Mouse (Mus musculus) MEL (cell line): Measurements from ENCODE around the gene Smurf1. TPM values are rescaled to one million over a fixed set of nuclear protein-coding genes. Genes with fewer than 3 reads are reported as not detected.

Experiments used
- DNase-seq: peaks from one replicate; pipeline ENCODE4 v3.0.0; 2011; ENCODE audit warnings: low read depth, low spot score
- H3K27ac ChIP-seq: 2 replicates; pipeline ENCODE4 v1.5.1; 2012; ENCODE audit warnings: low read depth, mild to moderate bottlenecking, control low read depth, low read length, moderate library complexity; ENCODE audit not compliant: control insufficient read depth
- H3K27me3 ChIP-seq, 2 experiments: fragments of 150-350 bp in 1 of 2; sonication (generic) in 1 of 2; 2 replicates each; pipeline ENCODE4 v1.6.1; 2012; ENCODE audit warnings: low read length in 2 of 2, mild to moderate bottlenecking in 2 of 2, improper control_type of control experiment in 1 of 2, moderate library complexity in 1 of 2; ENCODE audit not compliant: insufficient read depth in 2 of 2, control insufficient read depth in 1 of 2
- H3K36me3 ChIP-seq, 2 experiments: 2 replicates each; pipeline ENCODE4 v1.6.1; 2012 to 2014; ENCODE audit warnings: low read length in 2 of 2, improper control_type of control experiment in 1 of 2, inconsistent platforms in 1 of 2, mild to moderate bottlenecking in 1 of 2; ENCODE audit not compliant: insufficient read depth in 2 of 2, control insufficient read depth in 1 of 2
- H3K4me1 ChIP-seq, 2 experiments: fragments of 150-350 bp in 1 of 2; sonication (generic) in 1 of 2; 2 replicates each; pipeline ENCODE4 v1.6.1; 2012; ENCODE audit warnings: low read length in 2 of 2, improper control_type of control experiment in 1 of 2, mild to moderate bottlenecking in 1 of 2; ENCODE audit not compliant: insufficient read depth in 2 of 2, control insufficient read depth in 1 of 2
- H3K4me3 ChIP-seq, 2 experiments: fragments of 150-350 bp in 1 of 2; sonication (generic) in 1 of 2; 2 replicates each; pipeline ENCODE4 v1.5.1; 2012; ENCODE audit warnings: low read depth in 2 of 2, low read length in 2 of 2, mild to moderate bottlenecking in 2 of 2, moderate library complexity in 2 of 2, control low read depth in 1 of 2, improper control_type of control experiment in 1 of 2; ENCODE audit not compliant: control insufficient read depth in 1 of 2, insufficient read depth in 1 of 2
- H3K79me2 ChIP-seq: 2 replicates; pipeline ENCODE4 v1.6.1; 2012; ENCODE audit warnings: mild to moderate bottlenecking, low read length, moderate library complexity; ENCODE audit not compliant: control insufficient read depth, poor library complexity, insufficient read depth
- H3K9ac ChIP-seq: 2 replicates; pipeline ENCODE4 v1.6.1; 2012; ENCODE audit warnings: low read depth, mild to moderate bottlenecking, control low read depth, low read length, moderate library complexity; ENCODE audit not compliant: control insufficient read depth, poor library complexity, severe bottlenecking
- H3K9me3 ChIP-seq: fragments of 150-350 bp; sonication (generic); replicated peaks from 2 replicates; pipeline ENCODE4 v1.6.1; 2012; ENCODE audit warnings: mild to moderate bottlenecking, low read length, improper control_type of control experiment, moderate library complexity; ENCODE audit not compliant: insufficient read depth
- CHD2 ChIP-seq: IDR thresholded peaks from 2 replicates; pipeline ENCODE4 v1.6.1; 2011; ENCODE audit warnings: low read length, improper control_type of control experiment
- CTCF ChIP-seq, 3 experiments: IDR thresholded peaks in 2 of 3; conservative IDR thresholded peaks in 1 of 3; 2 replicates each; pipeline ENCODE4 v1.5.1; 2011 to 2012; ENCODE audit warnings: low read length in 3 of 3, low read depth in 2 of 3, mild to moderate bottlenecking in 2 of 3, improper control_type of control experiment in 1 of 3, inconsistent platforms in 1 of 3, mixed read lengths in 1 of 3, moderate library complexity in 1 of 3; ENCODE audit not compliant: control insufficient read depth in 1 of 3, insufficient read depth in 1 of 3, poor library complexity in 1 of 3, severe bottlenecking in 1 of 3
- EP300 ChIP-seq, 2 experiments: IDR thresholded peaks; 2 replicates each; pipeline ENCODE4 v1.6.1; 2011; ENCODE audit warnings: improper control_type of control experiment in 2 of 2, low read length in 2 of 2, low read depth in 1 of 2, mild to moderate bottlenecking in 1 of 2
- GATA1 ChIP-seq: IDR thresholded peaks from 2 replicates; pipeline ENCODE4 v1.6.1; 2011; ENCODE audit warnings: low read depth, low read length, improper control_type of control experiment
- KAT2A ChIP-seq: conservative IDR thresholded peaks from 2 replicates; pipeline ENCODE4 v1.6.1; 2012; ENCODE audit warnings: low read depth, low read length, improper control_type of control experiment, inconsistent platforms
- MAX ChIP-seq: IDR thresholded peaks from 2 replicates; pipeline ENCODE4 v1.6.1; 2011; ENCODE audit warnings: low read length, improper control_type of control experiment
- NELFE ChIP-seq: IDR thresholded peaks from 2 replicates; pipeline ENCODE4 v1.6.1; 2011; ENCODE audit warnings: low read depth, low read length, improper control_type of control experiment
- RAD21 ChIP-seq: IDR thresholded peaks from 2 replicates; pipeline ENCODE4 v1.6.1; 2011; ENCODE audit warnings: mild to moderate bottlenecking, low read depth, low read length, improper control_type of control experiment
- SIN3A ChIP-seq: IDR thresholded peaks from 2 replicates; pipeline ENCODE4 v1.6.1; 2012; ENCODE audit warnings: low read length, improper control_type of control experiment, inconsistent platforms
- SMC3 ChIP-seq: IDR thresholded peaks from 2 replicates; pipeline ENCODE4 v1.6.1; 2011; ENCODE audit warnings: low read depth, low read length, improper control_type of control experiment
- TBP ChIP-seq: IDR thresholded peaks from 2 replicates; pipeline ENCODE4 v1.8.0; 2011; ENCODE audit warnings: low read depth, low read length, improper control_type of control experiment
- ZC3H11A ChIP-seq: IDR thresholded peaks from 2 replicates; pipeline ENCODE4 v1.6.1; 2012; ENCODE audit warnings: low read depth, mild to moderate bottlenecking, inconsistent platforms, low read length, improper control_type of control experiment
- polyA plus RNA-seq, 2 experiments: library from polyadenylated mRNA; stranded (reverse) in 1 of 2; unstranded in 1 of 2; fragments of >175 nt in 1 of 2; fragments of >200 nt in 1 of 2; gene quantifications; 2 replicates each; pipeline versions ENCODE4 v1.2.1 to v1.2.4; 2012; ENCODE audit warnings: low replicate concordance in 2 of 2, low read depth in 1 of 2; ENCODE audit not compliant: insufficient read length in 2 of 2, insufficient read depth in 1 of 2, missing spikeins in 1 of 2
- total RNA-seq: library from RNA; depleted of rRNA; stranded (reverse); fragments of 300-350 nt; gene quantifications from 2 replicates; pipeline ENCODE4 v1.2.3, GENCODE M21; 2012

Smurf1 gene
- total and polyA plus RNA-seq, 3 experiments: 4.0 to 10.6 TPM; not detected in 1

DNA sequence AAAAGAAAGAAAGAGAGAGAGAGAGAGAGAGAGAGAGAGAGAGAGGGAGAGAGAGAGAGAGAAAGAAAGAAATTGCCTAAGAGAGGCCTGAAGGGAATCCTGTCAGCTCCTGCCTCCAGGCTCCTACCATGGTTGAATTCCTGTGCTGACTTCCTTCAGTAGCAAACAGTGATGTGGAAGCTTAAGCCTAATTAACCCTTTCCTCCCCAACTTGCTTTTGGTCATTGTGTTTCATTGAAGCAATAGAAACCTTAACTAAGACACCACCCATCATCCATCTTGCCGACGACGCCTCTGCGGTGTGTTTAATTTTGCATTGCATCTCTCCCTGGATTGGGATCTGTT lies 23.4 kb upstream of the Smurf1 start:
- Histone ChIP-seq H3K4me1 (peaks cover 2 to 3% of the 10 kb centered on the region in 2 experiments; a peak in 3 of 4 replicates), H3K4me3 (no peak overlapping the region), H3K27ac (no peak overlapping the region), H3K9ac (no peak overlapping the region), H3K79me2 (no peaks in the 10 kb centered on the region), H3K36me3 (peaks cover 0 to 2% of the 10 kb centered on the region in 2 experiments; a peak in 1 of 4 replicates), H3K27me3 (no peaks in the 10 kb centered on the region), H3K9me3 (no peaks in the 10 kb centered on the region)
- DNase-seq: no peak
- TF ChIP-seq SIN3A (peak; percentile 19; the same call in 1 of the 2 replicates), NELFE (no peak)

DNA sequence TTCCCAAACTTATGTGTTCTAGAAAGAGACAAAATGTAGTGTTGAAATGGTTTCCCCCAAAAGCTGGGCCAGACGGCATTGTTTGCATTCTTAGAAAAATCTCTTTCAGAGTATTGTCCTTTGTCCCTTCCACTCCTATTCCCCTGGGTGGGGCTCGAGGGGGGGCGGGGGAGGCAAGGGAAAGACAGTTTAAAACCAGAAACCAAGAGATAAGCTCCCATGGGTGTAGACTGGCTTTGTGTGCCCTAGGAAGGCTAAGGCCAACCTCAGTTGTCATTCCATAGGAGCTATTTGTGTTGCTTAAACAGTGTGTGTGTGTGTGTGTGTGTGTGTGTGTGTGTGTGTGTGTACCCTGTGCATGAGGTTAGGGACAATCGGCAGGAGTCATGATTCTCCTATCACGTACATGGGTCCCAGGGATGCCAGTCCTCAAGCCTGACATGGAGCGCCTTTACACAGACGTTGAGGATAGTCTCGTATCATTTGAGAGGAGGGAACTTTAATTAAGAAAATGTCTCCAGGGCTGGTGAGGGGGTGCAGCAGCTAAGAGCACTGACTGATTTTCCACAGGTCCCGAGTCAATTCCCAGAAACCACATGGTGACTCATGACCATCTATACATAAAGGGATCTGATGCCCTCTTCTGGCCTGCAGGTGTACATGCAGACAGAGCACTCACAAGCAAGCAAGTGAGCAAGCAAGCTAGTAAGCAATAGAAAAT lies 22.9 kb upstream of the Smurf1 start:
- Histone ChIP-seq H3K79me2 (no peaks in the 10 kb centered on the region), H3K27ac (no peak overlapping the region), H3K4me3 (no peak overlapping the region; a peak in 1 of 4 replicates), H3K4me1 (peaks cover 2 to 3% of the 10 kb centered on the region in 2 experiments; a peak in 3 of 4 replicates), H3K27me3 (no peaks in the 10 kb centered on the region), H3K9me3 (no peaks in the 10 kb centered on the region), H3K9ac (no peak overlapping the region), H3K36me3 (peaks cover 0 to 2% of the 10 kb centered on the region in 2 experiments; a peak in 1 of 4 replicates)
- TF ChIP-seq ZC3H11A: peak; percentile 35; the same call in 1 of the 2 replicates
- TF ChIP-seq MAX: no peak
- TF ChIP-seq RAD21: peak; percentile 60
- no peak for TF ChIP-seq GATA1
- TF ChIP-seq SIN3A: no peak; the same call in 1 of the 2 replicates
- peak; percentile 44; the same call in 1 of the 2 replicates for TF ChIP-seq TBP
- TF ChIP-seq SMC3: peak; percentile 54
- 0 out of 4 replicates have a peak, but pooled peaks of 1 of the 2 experiments have one; percentile 15 for TF ChIP-seq EP300 (IDR thresholded peaks at IDR 0.05; ENCODE audit: low read depth in 1 of 2, low read length in 2 of 2)
- no peak for TF ChIP-seq CHD2
- TF ChIP-seq CTCF (IDR thresholded peaks at IDR 0.05 in 2 of 3, conservative IDR thresholded peaks at IDR 0.05 in 1 of 3; ENCODE audit: control insufficient read depth in 1 of 3, insufficient read depth in 1 of 3, low read depth in 2 of 3, low read length in 3 of 3, poor library complexity in 1 of 3, severe bottlenecking in 1 of 3): peak; percentile 43 to 67 (median 65)
- peak; percentile 72 for DNase-seq

DNA sequence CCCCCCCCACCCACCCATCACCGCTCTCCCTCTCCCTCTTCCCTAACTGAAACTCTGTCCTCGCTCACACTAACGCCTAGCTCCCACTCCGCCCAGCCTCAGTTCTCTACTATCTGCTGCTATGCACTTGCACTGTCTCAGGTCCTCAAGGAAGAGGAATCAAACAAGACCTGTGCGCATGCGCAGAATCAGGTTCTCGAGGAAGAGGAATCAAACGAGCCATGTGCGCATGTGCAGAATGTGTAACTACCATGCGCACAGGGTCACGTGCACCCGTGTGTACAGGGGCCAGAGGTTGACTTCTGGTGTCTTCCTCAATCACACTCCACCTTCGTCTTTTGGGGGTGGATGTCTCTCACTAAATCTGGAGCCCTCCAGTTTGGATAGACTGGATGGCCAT lies 21.9 kb upstream of the Smurf1 start:
- Histone ChIP-seq H3K27me3 (no peaks in the 10 kb centered on the region), H3K36me3 (peaks cover 0 to 2% of the 10 kb centered on the region in 2 experiments; a peak in 1 of 4 replicates), H3K9me3 (no peaks in the 10 kb centered on the region)
- DNase-seq: no peak
- TF ChIP-seq KAT2A: no peak
- TF ChIP-seq CHD2: no peak
- TF ChIP-seq NELFE: no peak
- TF ChIP-seq, all 39 proteins: peak for 0
- Histone ChIP-seq H3K9ac (no peak overlapping the region), H3K79me2 (no peaks in the 10 kb centered on the region), H3K4me3 (no peak overlapping the region), H3K27ac (no peak overlapping the region), H3K4me1 (peaks cover 2 to 3% of the 10 kb centered on the region in 2 experiments; a peak in 3 of 4 replicates)
